Mouse (Mus musculus): ENCODE measurements around the gene Shroom1. TPM values are rescaled to one million over a fixed set of nuclear protein-coding genes. Genes with fewer than 3 reads are reported as not detected.

Gene Shroom1
- 1.5 and 1.9 TPM in 2 replicates for polyA plus RNA-seq (2014; fragmentation: Nextera tagmentation; extraction: Ambion mirVana)

DNA sequence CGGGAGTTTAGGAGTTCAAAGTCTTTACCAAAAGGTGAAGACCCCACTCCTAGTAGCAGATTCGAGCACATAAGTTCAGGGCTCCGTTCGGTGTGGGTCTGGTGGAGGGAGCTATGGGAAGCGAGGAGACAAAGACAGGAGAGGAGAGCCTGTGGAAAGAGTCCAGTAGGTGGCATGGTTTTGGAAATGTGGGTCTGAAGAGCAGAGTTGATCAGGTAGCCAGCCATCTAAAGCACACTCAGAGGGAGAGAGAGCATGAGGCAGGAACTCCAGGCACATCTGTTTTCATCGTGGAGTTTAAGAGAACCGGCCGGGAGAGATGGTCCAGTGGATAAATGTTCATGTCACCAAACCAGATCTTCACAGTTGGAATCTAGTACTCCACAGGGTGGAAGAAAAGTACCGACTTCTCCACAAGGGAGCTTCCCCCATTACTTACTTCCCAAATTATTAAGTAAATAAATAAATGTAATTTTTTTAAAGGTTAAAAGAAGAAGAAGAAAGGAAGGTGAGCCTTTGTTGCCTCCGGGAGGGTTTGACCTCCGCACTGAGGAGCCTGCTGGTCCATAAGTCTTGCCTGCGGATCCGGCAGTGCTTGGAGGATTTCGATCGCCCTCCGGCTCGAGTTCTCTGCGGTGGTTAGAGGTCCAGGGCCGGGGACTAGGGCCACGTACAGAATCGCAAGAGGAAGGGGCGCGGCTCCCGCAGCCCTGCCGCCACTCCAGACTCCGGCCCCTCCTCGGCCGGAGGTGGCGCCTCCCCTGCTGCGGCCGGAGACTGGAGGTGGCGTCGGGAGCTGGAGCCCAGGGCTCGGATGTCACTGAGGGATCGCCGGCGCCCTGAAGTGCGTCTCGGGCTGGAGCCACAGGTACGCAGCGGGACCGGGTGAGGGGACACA, at the start of gene Shroom1, which contains the start of gene Gm10447:
TSS of gene Shroom1 (plus strand) at position 732 of the 898 bp plus-strand sequence.
TSS of gene Gm10447 (minus strand) at position 637 of the 898 bp plus-strand sequence.
- WGBS = 4% methylated on average over 42 of the region's 42 CpGs
- H3K9ac ChIP-seq (replicated peaks; ENCODE audit: low read length) = peak within 1 kb of the TSS; percentile 52
- no peaks in the 10 kb centered on the region for H3K9me3 ChIP-seq (ENCODE audit: control insufficient read depth, low read length)
- H3K27ac ChIP-seq (replicated peaks; ENCODE audit: low read depth, low read length) = no peak within 1 kb of the TSS
- peak; percentile 20; the same call in 1 of the 2 replicates for ATAC-seq (ENCODE audit: low FRiP score, low TSS enrichment)
- no peaks in the 10 kb centered on the region for H3K36me3 ChIP-seq (ENCODE audit: control insufficient read depth, insufficient read depth, low read length)
- peak; percentile 63 for DNase-seq
- peak within 1 kb of the TSS; percentile 75 for H3K4me2 ChIP-seq (ENCODE audit: low read length)
- peak within 1 kb of the TSS; percentile 39 for H3K4me3 ChIP-seq (replicated peaks; ENCODE audit: low read depth, low read length)
- peaks cover 36% of the 10 kb centered on the region for H3K27me3 ChIP-seq (ENCODE audit: control insufficient read depth, insufficient read depth, low read length)
- H3K4me1 ChIP-seq (ENCODE audit: control insufficient read depth, insufficient read depth, low read length) = 0 out of 2 replicates have a peak, but pooled peaks cover 3% of the 10 kb centered on the region

DNA sequence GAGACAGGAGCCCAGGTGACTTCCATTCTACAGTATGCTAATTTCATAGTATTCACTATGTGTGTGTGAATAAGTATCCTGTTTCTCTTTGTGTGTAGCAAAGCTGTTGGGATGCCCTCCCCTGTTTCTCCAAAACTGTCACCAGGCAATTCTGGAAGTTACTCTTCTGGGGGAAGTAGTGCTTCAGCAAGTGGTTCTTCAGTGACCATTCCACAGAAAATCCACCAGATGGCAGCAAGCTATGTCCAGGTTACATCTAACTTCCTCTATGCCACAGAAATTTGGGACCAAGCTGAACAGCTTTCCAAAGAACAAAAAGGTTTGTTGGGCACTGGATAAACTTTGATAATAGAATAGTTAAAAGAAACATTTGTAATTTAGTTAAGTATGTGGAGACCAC, 45.3 kb upstream of the Shroom1 start:
- Histone ChIP-seq H3K27ac (replicated peaks; ENCODE audit: low read depth, low read length) (no peak overlapping the region), H3K27me3 (ENCODE audit: control insufficient read depth, insufficient read depth, low read length) (no peaks in the 10 kb centered on the region), H3K9me3 (ENCODE audit: control insufficient read depth, low read length) (no peaks in the 10 kb centered on the region), H3K36me3 (ENCODE audit: control insufficient read depth, insufficient read depth, low read length) (peaks cover 95% of the 10 kb centered on the region), H3K4me3 (replicated peaks; ENCODE audit: low read depth, low read length) (no peak overlapping the region), H3K4me1 (ENCODE audit: control insufficient read depth, insufficient read depth, low read length) (no peaks in the 10 kb centered on the region), H3K4me2 (ENCODE audit: low read length) (no peak overlapping the region), H3K9ac (replicated peaks; ENCODE audit: low read length) (no peak overlapping the region)
- ATAC-seq (ENCODE audit: low FRiP score, low TSS enrichment) (no peak), DNase-seq (peak; percentile 65)

DNA sequence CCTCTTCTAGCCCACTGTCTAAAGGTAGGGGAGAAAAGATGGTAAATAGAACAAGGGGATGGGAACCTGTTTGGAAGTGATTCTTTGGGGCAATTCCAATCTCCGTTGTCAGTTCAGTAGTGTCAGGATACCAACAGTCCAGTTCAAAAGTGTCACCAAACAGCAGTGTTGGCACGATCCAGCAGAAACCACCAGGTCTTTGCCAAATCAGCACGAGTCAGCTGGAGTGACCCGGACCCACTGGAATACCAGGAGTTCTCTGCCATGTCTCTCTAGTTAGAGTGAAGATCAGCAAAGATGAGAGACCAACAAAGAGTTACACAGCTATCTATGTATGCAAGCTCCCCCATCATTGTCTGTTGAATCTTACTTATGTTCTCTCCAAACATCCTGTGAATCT, 43.1 kb upstream of the Shroom1 start:
- ATAC-seq (ENCODE audit: low FRiP score, low TSS enrichment) = no peak
- Histone ChIP-seq H3K4me2 (ENCODE audit: low read length) (no peak overlapping the region), H3K27me3 (ENCODE audit: control insufficient read depth, insufficient read depth, low read length) (no peaks in the 10 kb centered on the region), H3K9me3 (ENCODE audit: control insufficient read depth, low read length) (no peaks in the 10 kb centered on the region), H3K36me3 (ENCODE audit: control insufficient read depth, insufficient read depth, low read length) (peaks cover 95% of the 10 kb centered on the region), H3K27ac (replicated peaks; ENCODE audit: low read depth, low read length) (no peak overlapping the region), H3K4me1 (ENCODE audit: control insufficient read depth, insufficient read depth, low read length) (no peaks in the 10 kb centered on the region), H3K4me3 (replicated peaks; ENCODE audit: low read depth, low read length) (no peak overlapping the region), H3K9ac (replicated peaks; ENCODE audit: low read length) (no peak overlapping the region)
- 96% methylated on average over 4 of the region's 4 CpGs for WGBS
- DNase-seq = no peak

DNA sequence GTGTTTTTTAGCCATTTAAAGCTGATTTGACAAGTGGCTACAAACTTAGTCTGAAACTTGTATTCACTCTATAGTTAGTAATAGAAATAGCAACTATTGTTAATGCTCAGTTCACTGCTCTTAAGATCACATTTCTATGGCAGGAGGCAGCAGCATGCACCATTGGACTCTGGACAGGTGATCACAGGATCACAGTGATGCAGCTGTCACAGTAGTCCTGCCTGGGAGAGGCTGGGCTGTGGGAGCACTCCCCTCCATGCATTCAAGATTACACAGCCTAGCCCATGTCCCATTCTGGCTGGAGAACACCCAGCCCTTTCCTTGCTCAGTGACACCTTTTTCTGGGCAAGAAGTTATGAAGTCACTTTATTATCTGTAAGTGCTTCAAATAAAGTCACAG, 39.0 kb upstream of the Shroom1 start:
- H3K27me3 ChIP-seq (ENCODE audit: control insufficient read depth, insufficient read depth, low read length) = no peaks in the 10 kb centered on the region
- H3K36me3 ChIP-seq (ENCODE audit: control insufficient read depth, insufficient read depth, low read length) = peaks cover 77% of the 10 kb centered on the region
- H3K9me3 ChIP-seq (ENCODE audit: control insufficient read depth, low read length) = no peaks in the 10 kb centered on the region
- H3K4me2 ChIP-seq (ENCODE audit: low read length) = no peak overlapping the region
- DNase-seq (no peak), ATAC-seq (ENCODE audit: low FRiP score, low TSS enrichment) (no peak)
- no peak overlapping the region for H3K9ac ChIP-seq (replicated peaks; ENCODE audit: low read length)
- no peak overlapping the region for H3K27ac ChIP-seq (replicated peaks; ENCODE audit: low read depth, low read length)
- H3K4me1 ChIP-seq (ENCODE audit: control insufficient read depth, insufficient read depth, low read length) = no peaks in the 10 kb centered on the region
- no peak overlapping the region for H3K4me3 ChIP-seq (replicated peaks; ENCODE audit: low read depth, low read length)

DNA sequence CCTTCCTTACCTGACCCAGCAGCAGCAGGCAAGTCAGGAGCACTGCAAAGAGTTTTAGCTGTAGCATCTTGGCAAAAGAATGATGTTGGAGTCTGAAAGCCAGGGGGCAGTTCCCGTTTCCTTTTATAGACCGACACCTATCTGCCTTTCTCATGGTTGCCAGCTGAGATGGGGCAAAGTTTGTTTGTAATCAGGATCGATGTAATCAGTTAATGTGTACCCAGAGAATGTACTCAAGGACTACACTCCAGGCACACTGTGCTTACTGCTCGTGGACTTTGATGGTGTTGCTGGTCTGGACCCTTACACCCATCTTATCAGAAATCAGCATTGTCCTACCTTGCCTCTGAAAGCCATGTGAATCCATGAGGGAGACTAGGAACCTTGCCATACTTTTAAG, 34.0 kb upstream of the Shroom1 start, which contains the start of gene Leap2:
TSS of gene Leap2 (minus strand) at position 135 of the 400 bp plus-strand sequence.
- Histone ChIP-seq H3K4me1 (ENCODE audit: control insufficient read depth, insufficient read depth, low read length) (no peaks in the 10 kb centered on the region), H3K4me3 (replicated peaks; ENCODE audit: low read depth, low read length) (no peak within 1 kb of the TSS), H3K27ac (replicated peaks; ENCODE audit: low read depth, low read length) (no peak within 1 kb of the TSS), H3K4me2 (ENCODE audit: low read length) (no peak within 1 kb of the TSS), H3K27me3 (ENCODE audit: control insufficient read depth, insufficient read depth, low read length) (no peaks in the 10 kb centered on the region), H3K9ac (replicated peaks; ENCODE audit: low read length) (no peak within 1 kb of the TSS), H3K9me3 (ENCODE audit: control insufficient read depth, low read length) (no peaks in the 10 kb centered on the region), H3K36me3 (ENCODE audit: control insufficient read depth, insufficient read depth, low read length) (peaks cover 39% of the 10 kb centered on the region)
- ATAC-seq (ENCODE audit: low FRiP score, low TSS enrichment) (no peak), DNase-seq (no peak)
- WGBS = 95% methylated on average over 4 of the region's 4 CpGs

DNA sequence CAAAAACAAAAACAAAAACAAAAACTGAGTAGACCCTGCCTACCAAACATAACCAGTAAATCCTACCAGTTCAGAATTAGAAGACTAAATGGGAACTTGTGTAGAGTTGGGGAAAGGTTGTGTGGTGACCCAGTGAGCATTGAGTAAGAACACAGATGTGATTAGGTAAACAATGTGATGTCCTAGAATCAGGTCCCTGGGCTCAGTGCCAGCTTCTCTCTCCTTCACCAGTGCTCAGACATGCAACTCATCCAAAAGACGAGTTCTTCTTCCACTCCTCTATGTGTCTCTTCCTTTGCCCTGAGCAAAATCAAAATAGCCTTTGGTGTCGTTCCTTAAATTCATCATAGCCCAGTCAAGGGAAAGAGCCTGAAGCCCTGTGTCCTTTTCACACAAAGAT, 32.2 kb upstream of the Shroom1 start:
- Histone ChIP-seq H3K27ac (replicated peaks; ENCODE audit: low read depth, low read length) (no peak overlapping the region), H3K27me3 (ENCODE audit: control insufficient read depth, insufficient read depth, low read length) (no peaks in the 10 kb centered on the region), H3K36me3 (ENCODE audit: control insufficient read depth, insufficient read depth, low read length) (peaks cover 34% of the 10 kb centered on the region), H3K4me1 (ENCODE audit: control insufficient read depth, insufficient read depth, low read length) (peaks cover 4% of the 10 kb centered on the region), H3K4me3 (replicated peaks; ENCODE audit: low read depth, low read length) (no peak overlapping the region), H3K9me3 (ENCODE audit: control insufficient read depth, low read length) (no peaks in the 10 kb centered on the region), H3K9ac (replicated peaks; ENCODE audit: low read length) (no peak overlapping the region), H3K4me2 (ENCODE audit: low read length) (no peak overlapping the region)
- 70% methylated on average over 2 of the region's 2 CpGs for WGBS
- ATAC-seq (ENCODE audit: low FRiP score, low TSS enrichment) = no peak
- no peak for DNase-seq

DNA sequence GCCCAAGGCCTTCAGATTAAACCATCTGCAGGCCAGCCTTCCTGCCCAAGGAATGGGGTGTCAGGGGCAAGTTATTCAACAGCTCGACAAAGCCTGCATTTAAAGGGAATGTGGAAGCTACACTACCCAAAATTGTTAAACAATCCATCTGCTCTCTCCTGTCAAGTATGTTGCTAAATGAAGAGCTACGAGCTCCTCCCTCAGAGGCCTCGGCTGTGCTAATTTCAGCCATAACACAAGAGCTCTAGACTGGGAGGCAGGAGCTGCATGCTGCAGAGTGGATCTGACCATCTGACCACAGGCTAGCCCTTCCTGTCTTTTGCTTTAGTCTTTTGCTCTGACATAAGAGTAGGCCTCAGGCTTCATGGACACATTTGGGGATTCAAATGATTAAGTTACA, 31.8 kb upstream of the Shroom1 start:
- peaks cover 31% of the 10 kb centered on the region for H3K36me3 ChIP-seq (ENCODE audit: control insufficient read depth, insufficient read depth, low read length)
- H3K9me3 ChIP-seq (ENCODE audit: control insufficient read depth, low read length) = no peaks in the 10 kb centered on the region
- H3K9ac ChIP-seq (replicated peaks; ENCODE audit: low read length) = no peak overlapping the region
- H3K27ac ChIP-seq (replicated peaks; ENCODE audit: low read depth, low read length) = no peak overlapping the region
- DNase-seq (no peak), ATAC-seq (ENCODE audit: low FRiP score, low TSS enrichment) (no peak)
- H3K4me1 ChIP-seq (ENCODE audit: control insufficient read depth, insufficient read depth, low read length) = peaks cover 5% of the 10 kb centered on the region
- 80% methylated on average over 3 of the region's 3 CpGs for whole genome bisulfite sequencing
- H3K4me3 ChIP-seq (replicated peaks; ENCODE audit: low read depth, low read length) = no peak overlapping the region
- no peak overlapping the region for H3K4me2 ChIP-seq (ENCODE audit: low read length)
- H3K27me3 ChIP-seq (ENCODE audit: control insufficient read depth, insufficient read depth, low read length) = no peaks in the 10 kb centered on the region

DNA sequence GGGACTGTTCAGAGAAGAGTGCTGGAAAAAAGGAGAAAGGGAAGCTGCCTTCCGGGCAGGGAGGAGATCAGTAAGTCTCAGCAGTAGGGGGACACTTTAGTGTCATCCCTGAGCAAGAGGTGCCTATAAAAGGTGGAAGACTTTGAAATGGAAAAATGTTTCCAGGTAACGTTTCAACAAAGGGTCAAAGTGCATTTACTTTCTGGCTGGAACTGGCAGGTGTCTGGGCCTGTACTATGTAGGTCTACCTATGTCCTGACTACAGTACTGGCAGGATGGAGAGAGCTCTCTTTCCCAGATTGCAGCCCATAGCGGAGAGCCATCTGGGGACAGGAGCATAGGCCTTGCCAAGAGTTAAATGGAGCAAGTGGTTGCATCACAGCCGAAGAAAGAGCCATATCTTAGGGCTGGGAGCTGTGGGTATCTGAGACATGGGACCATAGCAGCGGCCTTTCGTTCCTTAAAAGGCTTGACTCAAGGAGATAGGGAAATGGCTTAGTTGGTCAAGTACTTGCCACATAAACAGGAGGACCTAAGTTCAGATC, 31.2 kb upstream of the Shroom1 start:
- H3K36me3 ChIP-seq (ENCODE audit: control insufficient read depth, insufficient read depth, low read length) = peaks cover 26% of the 10 kb centered on the region
- H3K4me3 ChIP-seq (replicated peaks; ENCODE audit: low read depth, low read length) = no peak overlapping the region
- no peaks in the 10 kb centered on the region for H3K27me3 ChIP-seq (ENCODE audit: control insufficient read depth, insufficient read depth, low read length)
- H3K4me1 ChIP-seq (ENCODE audit: control insufficient read depth, insufficient read depth, low read length) = peaks cover 5% of the 10 kb centered on the region
- no peak for DNase-seq
- WGBS = 89% methylated on average over 6 of the region's 6 CpGs
- H3K9ac ChIP-seq (replicated peaks; ENCODE audit: low read length) = no peak overlapping the region
- no peak overlapping the region for H3K27ac ChIP-seq (replicated peaks; ENCODE audit: low read depth, low read length)
- H3K9me3 ChIP-seq (ENCODE audit: control insufficient read depth, low read length) = no peaks in the 10 kb centered on the region
- no peak overlapping the region for H3K4me2 ChIP-seq (ENCODE audit: low read length)
- ATAC-seq (ENCODE audit: low FRiP score, low TSS enrichment) = no peak
